Mouse (Mus musculus) midbrain, embryonic 14.5 days (tissue): ENCODE results near the gene Banp. TPM values are rescaled to one million over a fixed set of nuclear protein-coding genes. Genes with fewer than 3 reads are reported as not detected.

ENCODE experiments used
- ATAC-seq: fragments of 200-750 bp; cut with Nextera tagmentation; 2 replicates; pipeline ENCODE4 v1.8.0; 2017; ENCODE audit warnings: moderate number of reproducible peaks, moderate library complexity; ENCODE audit not compliant: low FRiP score, low TSS enrichment
- DNase-seq: peaks from one replicate; pipeline ENCODE4 v3.0.0-alpha.2; 2015
- H3K27ac ChIP-seq: fragments of 300-500 bp; sonication (generic); replicated peaks from 2 replicates; pipeline ENCODE4 v1.5.1; 2014; ENCODE audit warnings: mild to moderate bottlenecking, low read depth, low read length, moderate library complexity
- H3K27me3 ChIP-seq: fragments of 300-500 bp; sonication (generic); 2 replicates; pipeline ENCODE4 v1.6.1; 2014; ENCODE audit warnings: low read length, control low read depth, mixed read lengths; ENCODE audit not compliant: control insufficient read depth, insufficient read depth
- H3K36me3 ChIP-seq: fragments of 300-500 bp; sonication (generic); 2 replicates; pipeline ENCODE4 v1.6.1; 2014; ENCODE audit warnings: low read length, control low read depth; ENCODE audit not compliant: control insufficient read depth, insufficient read depth
- H3K4me1 ChIP-seq: fragments of 300-500 bp; sonication (generic); 2 replicates; pipeline ENCODE4 v1.6.1; 2014; ENCODE audit warnings: mild to moderate bottlenecking, antibody characterized with exemption, low read length, control low read depth; ENCODE audit not compliant: control insufficient read depth, insufficient read depth
- H3K4me2 ChIP-seq: fragments of 300-500 bp; sonication (generic); 2 replicates; pipeline ENCODE4 v1.6.1; 2014; ENCODE audit warnings: mild to moderate bottlenecking, low read length, moderate library complexity
- H3K4me3 ChIP-seq: fragments of 300-500 bp; sonication (generic); replicated peaks from 2 replicates; pipeline ENCODE4 v1.5.1; 2014; ENCODE audit warnings: low read depth, low read length
- H3K9ac ChIP-seq: fragments of 300-500 bp; sonication (generic); replicated peaks from 2 replicates; pipeline ENCODE4 v1.6.1; 2014; ENCODE audit warnings: mild to moderate bottlenecking, low read length, moderate library complexity
- H3K9me3 ChIP-seq: fragments of 300-500 bp; sonication (generic); 2 replicates; pipeline ENCODE4 v1.6.1; 2016; ENCODE audit warnings: low read length, control low read depth, mixed read lengths; ENCODE audit not compliant: control insufficient read depth
- WGBS: fragments of 180-500 bp; shearing (Covaris S2); extraction: QIAGEN DNeasy Blood & Tissue Kit; methylation state at CpG from one replicate; pipeline ENCODE4 v1.1.7; 2014; 5-methylcytosine and 5-hydroxymethylcytosine counted together
- microRNA-seq: library from miRNA; unstranded; fragments of <30 nt; microRNA quantifications from one replicate; pipeline ENCODE4, GENCODE M21; 2016
- polyA plus RNA-seq: library from polyadenylated mRNA; unstranded; fragments of >200 nt; fragmentation: Nextera tagmentation; extraction: Ambion mirVana; gene quantifications from 2 replicates; pipeline ENCODE4 v1.2.1, GENCODE M21; 2014

Banp gene
- polyA plus RNA-seq, 1 experiment from 2014 or later, result 47.7 TPM

GRCm38 (mm10) chr8:122071193-122071592 is 121.6 kb downstream of the Banp start:
- Histone ChIP-seq H3K9ac (no peak overlapping the region), H3K27me3 (no peaks in the 10 kb centered on the region), H3K4me3 (no peak overlapping the region), H3K4me1 (no peaks in the 10 kb centered on the region), H3K27ac (no peak overlapping the region), H3K4me2 (no peak overlapping the region), H3K36me3 (no peaks in the 10 kb centered on the region), H3K9me3 (no peaks in the 10 kb centered on the region)
- ATAC-seq, result no peak
- 67% methylated on average over 4 of the region's 4 CpGs for WGBS
- no peak for DNase-seq

GRCm38 (mm10) chr8:122073964-122074363 is 124.4 kb downstream of the Banp start:
- DNase-seq (no peak), ATAC-seq (no peak)
- Histone ChIP-seq H3K9me3 (no peaks in the 10 kb centered on the region), H3K27ac (no peak overlapping the region), H3K4me3 (no peak overlapping the region), H3K27me3 (no peaks in the 10 kb centered on the region), H3K9ac (no peak overlapping the region), H3K36me3 (no peaks in the 10 kb centered on the region), H3K4me2 (no peak overlapping the region), H3K4me1 (no peaks in the 10 kb centered on the region)
- WGBS, result 90% methylated on average over 9 of the region's 9 CpGs

GRCm38 (mm10) chr8:122074442-122074841 is 124.9 kb downstream of the Banp start:
- WGBS, result 90% methylated on average over 9 of the region's 9 CpGs
- Histone ChIP-seq H3K36me3 (no peaks in the 10 kb centered on the region), H3K9me3 (no peaks in the 10 kb centered on the region), H3K4me3 (no peak overlapping the region), H3K4me1 (no peaks in the 10 kb centered on the region), H3K4me2 (no peak overlapping the region), H3K9ac (no peak overlapping the region), H3K27ac (no peak overlapping the region), H3K27me3 (no peaks in the 10 kb centered on the region)
- DNase-seq, result no peak
- no peak for ATAC-seq

GRCm38 (mm10) chr8:122074977-122075376 is 125.4 kb downstream of the Banp start:
- Histone ChIP-seq H3K27me3 (no peaks in the 10 kb centered on the region), H3K9ac (no peak overlapping the region), H3K4me3 (no peak overlapping the region), H3K9me3 (no peaks in the 10 kb centered on the region), H3K4me1 (no peaks in the 10 kb centered on the region), H3K4me2 (no peak overlapping the region), H3K27ac (no peak overlapping the region), H3K36me3 (no peaks in the 10 kb centered on the region)
- 88% methylated on average over 4 of the region's 4 CpGs for WGBS
- no peak for DNase-seq
- ATAC-seq, result no peak

- WGBS, result 33% methylated on average over 23 of the region's 23 CpGs
- H3K9me3 ChIP-seq, result no peaks in the 10 kb centered on the region
- 0 out of 2 replicates have a peak overlapping the region, but pooled peaks have one; percentile 26 for H3K27ac ChIP-seq
- H3K4me3 ChIP-seq, result no peak overlapping the region
- H3K36me3 ChIP-seq, result no peaks in the 10 kb centered on the region
- ATAC-seq (no peak), DNase-seq (peak; percentile 18)
- no peak overlapping the region for H3K4me2 ChIP-seq
- no peaks in the 10 kb centered on the region for H3K27me3 ChIP-seq
- no peaks in the 10 kb centered on the region for H3K4me1 ChIP-seq
- H3K9ac ChIP-seq, result no peak overlapping the region
Observed at GRCm38 (mm10) chr8:122076183-122076842, 126.8 kb downstream of the Banp start.

- H3K9me3 ChIP-seq, result no peaks in the 10 kb centered on the region
- H3K4me2 ChIP-seq, result no peak overlapping the region
- 90% methylated on average over 12 of the region's 12 CpGs for WGBS
- no peak overlapping the region for H3K4me3 ChIP-seq
- no peaks in the 10 kb centered on the region for H3K36me3 ChIP-seq
- no peak overlapping the region for H3K9ac ChIP-seq
- no peak overlapping the region for H3K27ac ChIP-seq
- H3K4me1 ChIP-seq, result no peaks in the 10 kb centered on the region
- DNase-seq (no peak), ATAC-seq (no peak)
- H3K27me3 ChIP-seq, result no peaks in the 10 kb centered on the region
Observed at GRCm38 (mm10) chr8:122078321-122078720, 128.8 kb downstream of the Banp start.

Small RNA genes lying within 50 kb of the gene (microRNA-seq; reads per million reads assigned to microRNA genes)
- gene Mir7237, result not detected

Other genes starting within 250 kb of the Banp start
- 73.5 and 86.4 TPM in 2 replicates for gene Jph3, start 220.1 kb upstream of the Banp start, polyA plus RNA-seq
- 38.5 and 41.7 TPM in 2 replicates for gene Klhdc4, start 120.2 kb upstream of the Banp start, polyA plus RNA-seq
- gene Slc7a5, start 42.1 kb upstream of the Banp start, polyA plus RNA-seq, result 42.0 and 54.0 TPM in 2 replicates
- not detected in 2 replicates for gene Car5a, start 4.8 kb upstream of the Banp start, polyA plus RNA-seq